Comparison of ENCODE assay signal across 18 mouse cellular contexts in the genomic region with DNA sequence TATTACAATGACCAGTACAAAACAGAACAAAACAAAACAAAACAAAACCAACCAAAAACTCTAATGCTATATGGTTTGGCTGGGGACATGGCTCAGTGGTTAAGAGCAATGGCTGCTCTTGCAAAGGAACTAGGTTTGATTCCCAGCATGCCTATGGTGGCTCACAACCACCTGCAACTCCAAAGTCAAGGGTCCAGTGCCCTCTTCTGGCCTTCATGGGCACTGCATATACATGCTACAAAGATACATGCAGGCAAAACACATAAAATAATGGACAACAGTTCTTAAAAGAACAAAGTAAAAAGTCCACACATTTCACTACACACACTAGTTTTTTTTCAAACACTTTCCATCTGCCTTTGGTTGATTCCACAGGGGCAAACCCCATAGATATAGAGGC.
A peak's percentile ranks its signal among the peaks of the same experiment; 100 is the strongest.
DNase-seq lines count a peak whose midpoint lies in the region; ATAC-seq and TF ChIP-seq lines count a peak whose summit lies in the region.
"Had no signal": no experiment of that assay in that cellular context is flagged by ENCODE, and none has a peak within 500 bp of the region (broad histone marks: within the 10 kb centered on the region; RNA-seq: fewer than 3 reads in every experiment).

No protein-coding gene starts in this region.

- no peaks in the 10 kb centered on the region for H3K27me3 ChIP-seq in heart, adult 2 months (ENCODE audit: control insufficient read depth, insufficient read depth, low read length)
- H3K27me3 ChIP-seq in liver, embryonic 14.5 days (ENCODE audit: control insufficient read depth, insufficient read depth, low read length) = no peaks in the 10 kb centered on the region
- no peaks in the 10 kb centered on the region for H3K27me3 ChIP-seq in liver, embryonic 12.5 days (replicated peaks)
- no peaks in the 10 kb centered on the region; the same call in 1 of the 2 replicates for H3K27me3 ChIP-seq in ES-Bruce4 (ENCODE audit: control insufficient read depth, insufficient read depth, low read length, poor library complexity, severe bottlenecking)
- H3K27me3 ChIP-seq: hindbrain, embryonic 15.5 days; limb, embryonic 12.5 days had no signal

- no peak overlapping the region for H3K27ac ChIP-seq in heart, adult 2 months
- H3K27ac ChIP-seq in liver, embryonic 14.5 days = no peak overlapping the region
- H3K27ac ChIP-seq in liver, embryonic 12.5 days = no peak overlapping the region
- no peak overlapping the region for H3K27ac ChIP-seq in ES-Bruce4 (ENCODE audit: insufficient read depth, low read length)
- H3K27ac ChIP-seq: forebrain, embryonic 10.5 days; hindbrain, embryonic 15.5 days; limb, embryonic 12.5 days had no signal

- no peaks in the 10 kb centered on the region for H3K4me1 ChIP-seq in heart, adult 2 months (ENCODE audit: control insufficient read depth, insufficient read depth, low read length)
- no peaks in the 10 kb centered on the region for H3K4me1 ChIP-seq in liver, embryonic 14.5 days (replicated peaks; ENCODE audit: control insufficient read depth in 2 of 2, insufficient read depth in 2 of 2, low read length in 1 of 2)
- H3K4me1 ChIP-seq in liver, embryonic 12.5 days = no peaks in the 10 kb centered on the region
- no peaks in the 10 kb centered on the region for H3K4me1 ChIP-seq in ES-Bruce4 (ENCODE audit: control insufficient read depth, insufficient read depth, low read length)
- H3K4me1 ChIP-seq: hindbrain, embryonic 15.5 days; limb, embryonic 12.5 days had no signal

- no peaks in the 10 kb centered on the region for H3K36me3 ChIP-seq in heart, adult 2 months (ENCODE audit: control insufficient read depth, insufficient read depth, low read length)
- H3K36me3 ChIP-seq in liver, embryonic 14.5 days (replicated peaks; ENCODE audit: control insufficient read depth, insufficient read depth, low read depth) = no peaks in the 10 kb centered on the region
- H3K36me3 ChIP-seq in liver, embryonic 12.5 days = no peaks in the 10 kb centered on the region
- no peaks in the 10 kb centered on the region for H3K36me3 ChIP-seq in ES-Bruce4 (ENCODE audit: control insufficient read depth, insufficient read depth, low read length, poor library complexity, severe bottlenecking)
- H3K36me3 ChIP-seq: forebrain, embryonic 10.5 days; hindbrain, embryonic 15.5 days; limb, embryonic 12.5 days had no signal

- H3K9me3 ChIP-seq in liver, embryonic 14.5 days (ENCODE audit: control insufficient read depth, low read length) = no peaks in the 10 kb centered on the region
- 0 out of 2 replicates have a peak, but pooled peaks cover 3% of the 10 kb centered on the region for H3K9me3 ChIP-seq in liver, embryonic 12.5 days (replicated peaks)
- no peaks in the 10 kb centered on the region for H3K9me3 ChIP-seq in ES-Bruce4 (replicated peaks; ENCODE audit: control insufficient read depth, insufficient read depth, low read length, poor library complexity, severe bottlenecking)
- H3K9me3 ChIP-seq: forebrain, embryonic 10.5 days; hindbrain, embryonic 15.5 days; limb, embryonic 12.5 days had no signal

- H3K4me3 ChIP-seq in heart, adult 2 months = no peak overlapping the region
- no peak overlapping the region for H3K4me3 ChIP-seq in liver, embryonic 14.5 days (ENCODE audit: insufficient read depth in 1 of 2, low read depth in 2 of 2, low read length in 2 of 2)
- no peak overlapping the region for H3K4me3 ChIP-seq in liver, embryonic 12.5 days
- no peak overlapping the region for H3K4me3 ChIP-seq in ES-Bruce4 (ENCODE audit: low read depth, low read length)
- H3K4me3 ChIP-seq: forebrain, embryonic 10.5 days; hindbrain, embryonic 15.5 days; limb, embryonic 12.5 days had no signal

- DNase-seq in heart, adult 2 months = no peak
- DNase-seq in heart, postnatal 36 days = no peak
- no peak for DNase-seq in liver, embryonic 14.5 days (ENCODE audit: low read depth in 3 of 3, low spot score in 3 of 3)
- DNase-seq in brain, embryonic 14.5 days (ENCODE audit: low read depth) = no peak
- no peak for DNase-seq in frontal cortex, postnatal 25 days (ENCODE audit: low spot score in 2 of 2)
- DNase-seq: B cell, adult 2 months; heart, adult 18-20 months; heart, postnatal 10 days; kidney, adult 8-10 months; lung, postnatal 10 days; retina, postnatal 1 day; thymus, postnatal 14 days had no signal

- no peak for TF ChIP-seq EP300 in heart, adult 2 months (IDR thresholded peaks at IDR 0.05; ENCODE audit: insufficient read depth, low read depth, low read length)
- no peak for TF ChIP-seq EP300 in liver, embryonic 14.5 days (IDR thresholded peaks at IDR 0.05; ENCODE audit: low read depth)
- no peak for TF ChIP-seq EP300 in ES-Bruce4 (IDR thresholded peaks at IDR 0.05; ENCODE audit: insufficient read depth, low read depth, low read length)

- no peak for ATAC-seq in liver, embryonic 14.5 days (ENCODE audit: insufficient read depth)
- no peak for ATAC-seq in liver, embryonic 12.5 days
- ATAC-seq: activated CD4-positive, CD25-positive, alpha-beta regulatory T cell, adult 4 months had no signal

- no peak overlapping the region for H3K4me2 ChIP-seq in liver, embryonic 14.5 days (ENCODE audit: low read depth)
- H3K4me2 ChIP-seq in liver, embryonic 12.5 days = no peak overlapping the region
- H3K4me2 ChIP-seq: hindbrain, embryonic 15.5 days; limb, embryonic 12.5 days had no signal

- peak; percentile 44 for TF ChIP-seq CTCF in heart, adult 2 months (IDR thresholded peaks at IDR 0.05)
- peak; percentile 36 for TF ChIP-seq CTCF in liver, embryonic 14.5 days (IDR thresholded peaks at IDR 0.05; ENCODE audit: low read depth)
- TF ChIP-seq CTCF in ES-Bruce4 (IDR thresholded peaks at IDR 0.05; ENCODE audit: low read depth, low read length) = peak; percentile 45
- peak; percentile 24; the same call in 1 of the 2 replicates for TF ChIP-seq CTCF in brain, embryonic 14.5 days (IDR thresholded peaks at IDR 0.05; ENCODE audit: borderline replicate concordance, extremely low read depth, insufficient read depth, insufficient read length)

- intact Hi-C loops in heart, adult 2 months (cut with DNase I) = no loop called here
- intact Hi-C loops in heart, postnatal 36 days (cut with DNase I) = no loop called here

- H3K79me2 ChIP-seq in heart, adult 2 months (replicated peaks; ENCODE audit: control insufficient read depth, insufficient read depth, low read length) = no peaks in the 10 kb centered on the region

- H3K9ac ChIP-seq in heart, adult 2 months (ENCODE audit: low read depth, low read length) = no peak overlapping the region
- H3K9ac ChIP-seq in liver, embryonic 14.5 days (replicated peaks) = no peak overlapping the region
- H3K9ac ChIP-seq in liver, embryonic 12.5 days = no peak overlapping the region
- H3K9ac ChIP-seq in ES-Bruce4 (ENCODE audit: low read depth, poor library complexity, severe bottlenecking) = no peak overlapping the region
- H3K9ac ChIP-seq: hindbrain, embryonic 15.5 days; limb, embryonic 12.5 days had no signal

- no peak for TF ChIP-seq POLR2A in heart, adult 2 months (IDR thresholded peaks at IDR 0.05; ENCODE audit: insufficient read depth, low read depth, low read length)
- TF ChIP-seq POLR2A in ES-Bruce4 (IDR thresholded peaks at IDR 0.05; ENCODE audit: insufficient read depth, low read length) = no peak
- no peak for TF ChIP-seq POLR2A in brain, embryonic 14.5 days (IDR thresholded peaks at IDR 0.05; ENCODE audit: borderline replicate concordance, extremely low read depth, insufficient read depth, insufficient read length, poor library complexity, severe bottlenecking)
